Mouse (Mus musculus) liver, embryonic 13.5 days (tissue): ENCODE results near the gene Ube2dnl2. TPM values are rescaled to one million over a fixed set of nuclear protein-coding genes. Genes with fewer than 3 reads are reported as not detected.

ENCODE experiments used
- ATAC-seq: fragments of 200-750 bp; cut with Nextera tagmentation; 2 replicates; pipeline ENCODE4 v1.8.0; 2017; ENCODE audit warnings: low read depth, mild to moderate bottlenecking, moderate number of reproducible peaks, moderate library complexity
- DNase-seq: peaks from one replicate; pipeline ENCODE4 v3.0.0; 2022
- H3K27ac ChIP-seq: fragments of 300-500 bp; sonication (generic); 2 replicates; pipeline ENCODE4 v1.5.1; 2015; ENCODE audit warnings: moderate library complexity, mild to moderate bottlenecking, inconsistent platforms
- H3K27me3 ChIP-seq: fragments of 300-500 bp; sonication (generic); 2 replicates; pipeline ENCODE4 v1.6.1; 2015; ENCODE audit warnings: mild to moderate bottlenecking, inconsistent platforms
- H3K36me3 ChIP-seq: fragments of 300-500 bp; sonication (generic); 2 replicates; pipeline ENCODE4 v1.6.1; 2015; ENCODE audit warnings: mild to moderate bottlenecking, inconsistent platforms
- H3K4me1 ChIP-seq: fragments of 300-500 bp; sonication (generic); replicated peaks from 2 replicates; pipeline ENCODE4 v1.6.1; 2015; ENCODE audit warnings: inconsistent platforms
- H3K4me2 ChIP-seq: fragments of 300-500 bp; sonication (generic); 2 replicates; pipeline ENCODE4 v1.6.1; 2015; ENCODE audit warnings: inconsistent platforms, mild to moderate bottlenecking, moderate library complexity
- H3K4me3 ChIP-seq: fragments of 300-500 bp; sonication (generic); replicated peaks from 2 replicates; pipeline ENCODE4 v1.5.1; 2015; ENCODE audit warnings: mild to moderate bottlenecking, inconsistent platforms
- H3K9ac ChIP-seq: fragments of 300-500 bp; sonication (generic); 2 replicates; pipeline ENCODE4 v1.6.1; 2015; ENCODE audit warnings: mild to moderate bottlenecking, inconsistent platforms
- H3K9me3 ChIP-seq: fragments of 300-500 bp; sonication (generic); replicated peaks from 2 replicates; pipeline ENCODE4 v1.6.1; 2016; ENCODE audit warnings: inconsistent platforms
- WGBS: fragments of 180-500 bp; shearing (Covaris S2); methylation state at CpG from one replicate; pipeline ENCODE4 v1.1.7; 2015; ENCODE audit not compliant: insufficient replicate concordance; 5-methylcytosine and 5-hydroxymethylcytosine counted together
- polyA plus RNA-seq: library from polyadenylated mRNA; unstranded; fragments of >200 nt; fragmentation: Nextera tagmentation; extraction: Ambion mirVana; gene quantifications from 2 replicates; pipeline ENCODE4 v1.2.1, GENCODE M21; 2015

Gene Ube2dnl2
- polyA plus RNA-seq: not detected in 2 replicates

- no peak within 1 kb of the TSS for H3K27ac ChIP-seq
- H3K9me3 ChIP-seq: no peaks in the 10 kb centered on the region
- no peak for ATAC-seq
- H3K4me3 ChIP-seq: no peak within 1 kb of the TSS
- H3K4me1 ChIP-seq: no peaks in the 10 kb centered on the region
- WGBS: 59% methylated on average over 1 of the region's 1 CpGs
- no peak within 1 kb of the TSS for H3K9ac ChIP-seq
- DNase-seq: no peak
- H3K27me3 ChIP-seq: no peaks in the 10 kb centered on the region
- no peak within 1 kb of the TSS for H3K4me2 ChIP-seq
- H3K36me3 ChIP-seq: no peaks in the 10 kb centered on the region
Observed at GRCm38 (mm10) chrX:114907282-114907681, at the start of gene Ube2dnl2. TSS of gene Ube2dnl2 (plus strand) at chrX:114907582.

- no peak for DNase-seq
- H3K27ac ChIP-seq: no peak overlapping the region
- no peaks in the 10 kb centered on the region for H3K9me3 ChIP-seq
- H3K27me3 ChIP-seq: no peaks in the 10 kb centered on the region
- no peak for ATAC-seq
- H3K4me3 ChIP-seq: no peak overlapping the region
- no peaks in the 10 kb centered on the region for H3K36me3 ChIP-seq
- no peak overlapping the region for H3K4me2 ChIP-seq
- no peaks in the 10 kb centered on the region for H3K4me1 ChIP-seq
- no peak overlapping the region for H3K9ac ChIP-seq
Observed at GRCm38 (mm10) chrX:114895489-114895888, 11.9 kb upstream of the Ube2dnl2 start.

- Histone ChIP-seq H3K9me3 (no peaks in the 10 kb centered on the region), H3K4me3 (no peak overlapping the region), H3K36me3 (no peaks in the 10 kb centered on the region), H3K4me1 (no peaks in the 10 kb centered on the region), H3K27me3 (no peaks in the 10 kb centered on the region), H3K27ac (no peak overlapping the region), H3K4me2 (no peak overlapping the region), H3K9ac (no peak overlapping the region)
- DNase-seq: no peak
- 70% methylated on average over 3 of the region's 3 CpGs for WGBS
- ATAC-seq: no peak
Observed at GRCm38 (mm10) chrX:114897506-114897905, 9.9 kb upstream of the Ube2dnl2 start.

- Histone ChIP-seq H3K9ac (no peak overlapping the region), H3K4me1 (no peaks in the 10 kb centered on the region), H3K27ac (no peak overlapping the region), H3K4me2 (no peak overlapping the region), H3K36me3 (no peaks in the 10 kb centered on the region), H3K9me3 (no peaks in the 10 kb centered on the region), H3K27me3 (no peaks in the 10 kb centered on the region), H3K4me3 (no peak overlapping the region)
- DNase-seq (no peak), ATAC-seq (no peak)
Observed at GRCm38 (mm10) chrX:114903391-114903790, 4.0 kb upstream of the Ube2dnl2 start.

- Histone ChIP-seq H3K36me3 (no peaks in the 10 kb centered on the region), H3K27me3 (no peaks in the 10 kb centered on the region), H3K27ac (no peak within 1 kb of the TSS), H3K9ac (no peak within 1 kb of the TSS), H3K9me3 (no peaks in the 10 kb centered on the region), H3K4me1 (no peaks in the 10 kb centered on the region), H3K4me2 (no peak within 1 kb of the TSS), H3K4me3 (no peak within 1 kb of the TSS)
- DNase-seq (no peak), ATAC-seq (no peak)
- WGBS: 62% methylated on average over 5 of the region's 5 CpGs
Observed at GRCm38 (mm10) chrX:114904712-114905111, 2.7 kb upstream of the Ube2dnl2 start, which contains the start of gene Ube2dnl1. TSS of gene Ube2dnl1 (plus strand) at chrX:114905012.

GRCm38 (mm10) chrX:114955066-114955465 lies 47.7 kb downstream of the Ube2dnl2 start:
- DNase-seq (no peak), ATAC-seq (no peak)
- no peaks in the 10 kb centered on the region for H3K36me3 ChIP-seq
- H3K4me1 ChIP-seq: no peaks in the 10 kb centered on the region
- no peaks in the 10 kb centered on the region for H3K9me3 ChIP-seq
- no peak overlapping the region for H3K9ac ChIP-seq
- WGBS: 33% methylated on average over 1 of the region's 1 CpGs
- no peaks in the 10 kb centered on the region for H3K27me3 ChIP-seq
- H3K4me3 ChIP-seq: no peak overlapping the region
- H3K4me2 ChIP-seq: no peak overlapping the region
- no peak overlapping the region for H3K27ac ChIP-seq

Other genes with a start within 250 kb of the Ube2dnl2 start
- gene Ube2dnl1, start 2.6 kb upstream of the Ube2dnl2 start, polyA plus RNA-seq: not detected in 2 replicates